Mouse (Mus musculus): ENCODE measurements around the gene Tmem178b. TPM values are rescaled to one million over a fixed set of nuclear protein-coding genes. Genes with fewer than 3 reads are reported as not detected.

Gene Tmem178b
- polyA plus RNA-seq, 1 experiment from 2014 or later: 0.48 TPM

- H3K4me3 ChIP-seq (replicated peaks): no peak overlapping the region
- H3K9ac ChIP-seq: no peak overlapping the region
- no peaks in the 10 kb centered on the region for H3K9me3 ChIP-seq (replicated peaks)
- H3K4me2 ChIP-seq: no peak overlapping the region
- 65% methylated on average over 3 of the region's 3 CpGs for WGBS
- no peak for ATAC-seq (replicated peaks; ENCODE audit: low FRiP score)
- H3K4me1 ChIP-seq: no peaks in the 10 kb centered on the region
- no peaks in the 10 kb centered on the region for H3K27me3 ChIP-seq
- no peak overlapping the region for H3K27ac ChIP-seq
- H3K36me3 ChIP-seq: no peaks in the 10 kb centered on the region
Measured at GRCm38 (mm10) chr6:39890811-39891210, 17.7 kb downstream of the Tmem178b start.

GRCm38 (mm10) chr6:39896500-39896899, 23.4 kb downstream of the Tmem178b start:
- H3K27ac ChIP-seq: no peak overlapping the region
- WGBS: 80% methylated on average over 3 of the region's 3 CpGs
- H3K9me3 ChIP-seq (replicated peaks): no peaks in the 10 kb centered on the region
- H3K4me1 ChIP-seq: no peaks in the 10 kb centered on the region
- no peaks in the 10 kb centered on the region for H3K27me3 ChIP-seq
- H3K36me3 ChIP-seq: no peaks in the 10 kb centered on the region
- no peak for ATAC-seq (replicated peaks; ENCODE audit: low FRiP score)
- no peak overlapping the region for H3K4me3 ChIP-seq (replicated peaks)
- no peak overlapping the region for H3K4me2 ChIP-seq
- H3K9ac ChIP-seq: no peak overlapping the region

- Histone ChIP-seq H3K4me1 (no peaks in the 10 kb centered on the region), H3K4me3 (replicated peaks) (no peak overlapping the region), H3K9ac (no peak overlapping the region), H3K27me3 (peaks cover 3% of the 10 kb centered on the region; the same call in 1 of the 2 replicates), H3K27ac (no peak overlapping the region), H3K4me2 (no peak overlapping the region), H3K36me3 (no peaks in the 10 kb centered on the region), H3K9me3 (replicated peaks) (no peaks in the 10 kb centered on the region)
- WGBS: 41% methylated on average over 4 of the region's 4 CpGs
- no peak for ATAC-seq (replicated peaks; ENCODE audit: low FRiP score)
Measured at GRCm38 (mm10) chr6:39899231-39899630, 26.2 kb downstream of the Tmem178b start.

- Histone ChIP-seq H3K4me3 (replicated peaks) (no peak overlapping the region), H3K4me1 (no peaks in the 10 kb centered on the region), H3K27me3 (peaks cover 3% of the 10 kb centered on the region; the same call in 1 of the 2 replicates), H3K27ac (no peak overlapping the region), H3K4me2 (no peak overlapping the region), H3K9ac (no peak overlapping the region), H3K9me3 (replicated peaks) (no peaks in the 10 kb centered on the region), H3K36me3 (no peaks in the 10 kb centered on the region)
- ATAC-seq (replicated peaks; ENCODE audit: low FRiP score): no peak
- WGBS: 40% methylated on average over 6 of the region's 6 CpGs
Measured at GRCm38 (mm10) chr6:39903220-39903773, 30.2 kb downstream of the Tmem178b start.

GRCm38 (mm10) chr6:39903845-39904244, 30.8 kb downstream of the Tmem178b start:
- Histone ChIP-seq H3K4me2 (no peak overlapping the region), H3K9ac (no peak overlapping the region), H3K4me3 (replicated peaks) (no peak overlapping the region), H3K4me1 (no peaks in the 10 kb centered on the region), H3K27ac (no peak overlapping the region), H3K27me3 (peaks cover 3% of the 10 kb centered on the region; the same call in 1 of the 2 replicates), H3K36me3 (no peaks in the 10 kb centered on the region), H3K9me3 (replicated peaks) (no peaks in the 10 kb centered on the region)
- no peak for ATAC-seq (replicated peaks; ENCODE audit: low FRiP score)
- 49% methylated on average over 11 of the region's 11 CpGs for WGBS

GRCm38 (mm10) chr6:39914956-39915355, 41.9 kb downstream of the Tmem178b start:
- no peak for ATAC-seq (replicated peaks; ENCODE audit: low FRiP score)
- no peaks in the 10 kb centered on the region for H3K9me3 ChIP-seq (replicated peaks)
- H3K27me3 ChIP-seq: no peaks in the 10 kb centered on the region
- no peak overlapping the region for H3K27ac ChIP-seq
- WGBS: 35% methylated on average over 8 of the region's 8 CpGs
- no peak overlapping the region for H3K4me3 ChIP-seq (replicated peaks)
- no peak overlapping the region for H3K4me2 ChIP-seq
- no peak overlapping the region for H3K9ac ChIP-seq
- H3K4me1 ChIP-seq: no peaks in the 10 kb centered on the region
- no peaks in the 10 kb centered on the region for H3K36me3 ChIP-seq

- Histone ChIP-seq H3K9ac (no peak overlapping the region), H3K27me3 (no peaks in the 10 kb centered on the region), H3K9me3 (replicated peaks) (no peaks in the 10 kb centered on the region), H3K36me3 (no peaks in the 10 kb centered on the region), H3K4me3 (replicated peaks) (no peak overlapping the region), H3K4me2 (no peak overlapping the region), H3K27ac (no peak overlapping the region), H3K4me1 (no peaks in the 10 kb centered on the region)
- no peak for ATAC-seq (replicated peaks; ENCODE audit: low FRiP score)
- WGBS: 76% methylated on average over 2 of the region's 2 CpGs
Measured at GRCm38 (mm10) chr6:39915636-39916281, 42.7 kb downstream of the Tmem178b start.

GRCm38 (mm10) chr6:39916514-39916913, 43.4 kb downstream of the Tmem178b start:
- H3K27ac ChIP-seq: no peak overlapping the region
- no peak for ATAC-seq (replicated peaks; ENCODE audit: low FRiP score)
- H3K4me1 ChIP-seq: no peaks in the 10 kb centered on the region
- H3K27me3 ChIP-seq: no peaks in the 10 kb centered on the region
- H3K9ac ChIP-seq: no peak overlapping the region
- H3K4me2 ChIP-seq: no peak overlapping the region
- no peaks in the 10 kb centered on the region for H3K9me3 ChIP-seq (replicated peaks)
- H3K4me3 ChIP-seq (replicated peaks): no peak overlapping the region
- WGBS: 83% methylated on average over 4 of the region's 4 CpGs
- no peaks in the 10 kb centered on the region for H3K36me3 ChIP-seq

GRCm38 (mm10) chr6:39917242-39917641, 44.2 kb downstream of the Tmem178b start:
- no peak overlapping the region for H3K4me3 ChIP-seq (replicated peaks)
- ATAC-seq (replicated peaks; ENCODE audit: low FRiP score): no peak
- 63% methylated on average over 8 of the region's 8 CpGs for whole genome bisulfite sequencing
- H3K4me2 ChIP-seq: no peak overlapping the region
- H3K9me3 ChIP-seq (replicated peaks): no peaks in the 10 kb centered on the region
- H3K4me1 ChIP-seq: no peaks in the 10 kb centered on the region
- no peaks in the 10 kb centered on the region for H3K27me3 ChIP-seq
- no peak overlapping the region for H3K27ac ChIP-seq
- H3K9ac ChIP-seq: no peak overlapping the region
- H3K36me3 ChIP-seq: no peaks in the 10 kb centered on the region

GRCm38 (mm10) chr6:39917729-39918128, 44.7 kb downstream of the Tmem178b start:
- WGBS: 93% methylated on average over 6 of the region's 6 CpGs
- H3K36me3 ChIP-seq: no peaks in the 10 kb centered on the region
- no peak for ATAC-seq (replicated peaks; ENCODE audit: low FRiP score)

GRCm38 (mm10) chr6:39919011-39919709, 46.1 kb downstream of the Tmem178b start:
- Histone ChIP-seq H3K4me3 (replicated peaks) (no peak overlapping the region), H3K36me3 (no peaks in the 10 kb centered on the region), H3K27ac (no peak overlapping the region), H3K27me3 (no peaks in the 10 kb centered on the region), H3K9me3 (replicated peaks) (no peaks in the 10 kb centered on the region), H3K4me1 (no peaks in the 10 kb centered on the region), H3K9ac (no peak overlapping the region), H3K4me2 (no peak overlapping the region)
- ATAC-seq (replicated peaks; ENCODE audit: low FRiP score): no peak
- 68% methylated on average over 6 of the region's 6 CpGs for WGBS

More at GRCm38 (mm10) chr6:39917729-39918128, 44.7 kb downstream of the Tmem178b start:
- Histone ChIP-seq H3K4me3 (replicated peaks) (no peak overlapping the region), H3K9ac (no peak overlapping the region), H3K9me3 (replicated peaks) (no peaks in the 10 kb centered on the region), H3K4me2 (no peak overlapping the region), H3K27me3 (no peaks in the 10 kb centered on the region), H3K4me1 (no peaks in the 10 kb centered on the region), H3K27ac (no peak overlapping the region)

GRCm38 (mm10) chr6:39926442-39926841, 53.4 kb downstream of the Tmem178b start:
- WGBS: 85% methylated on average over 10 of the region's 10 CpGs
- no peaks in the 10 kb centered on the region for H3K27me3 ChIP-seq
- no peak overlapping the region for H3K4me3 ChIP-seq (replicated peaks)
- no peak overlapping the region for H3K27ac ChIP-seq
- H3K4me1 ChIP-seq: no peaks in the 10 kb centered on the region
- no peak overlapping the region for H3K9ac ChIP-seq
- H3K4me2 ChIP-seq: no peak overlapping the region
- no peaks in the 10 kb centered on the region for H3K9me3 ChIP-seq (replicated peaks)
- no peak for ATAC-seq (replicated peaks; ENCODE audit: low FRiP score)
- no peaks in the 10 kb centered on the region for H3K36me3 ChIP-seq
